Mouse (Mus musculus) E14TG2a.4 (cell line): Measurements from ENCODE around the gene Naa50.
A peak's percentile ranks its signal among the peaks of the same experiment; 100 is the strongest.

Source experiments
- H3K27me3 ChIP-seq: 2 replicates; pipeline ENCODE4 v1.6.1; 2014; ENCODE audit warnings: low read length, control low read depth; ENCODE audit not compliant: insufficient read depth
- H3K36me3 ChIP-seq: 2 replicates; pipeline ENCODE4 v1.6.1; 2014; ENCODE audit warnings: low read length, control low read depth; ENCODE audit not compliant: insufficient read depth
- H3K4me1 ChIP-seq: replicated peaks from 2 replicates; pipeline ENCODE4 v1.6.1; 2014; ENCODE audit warnings: low read depth, low read length, control low read depth
- H3K4me3 ChIP-seq: replicated peaks from 2 replicates; pipeline ENCODE4 v1.5.1; 2014; ENCODE audit warnings: mild to moderate bottlenecking, low read length
- H3K9me3 ChIP-seq: 2 replicates; pipeline ENCODE4 v1.6.1; 2014; ENCODE audit warnings: low read length, control low read depth
- CTCF ChIP-seq: conservative IDR thresholded peaks from 2 replicates; pipeline ENCODE4 v1.5.1; 2014; ENCODE audit warnings: low read length
- NANOG ChIP-seq: IDR thresholded peaks from 2 replicates; pipeline ENCODE4 v1.6.1; 2014; ENCODE audit warnings: borderline replicate concordance, low read length, mixed read lengths
- POU5F1 ChIP-seq: IDR thresholded peaks from 2 replicates; pipeline ENCODE4 v1.6.1; 2014; ENCODE audit warnings: low read length, borderline replicate concordance

Naa50 gene

GRCm38 (mm10) chr16:44175001-44175400 is 35.4 kb downstream of the Naa50 start:
- Histone ChIP-seq H3K4me1 (peaks cover 28% of the 10 kb centered on the region), H3K36me3 (no peaks in the 10 kb centered on the region), H3K4me3 (no peak overlapping the region), H3K27me3 (no peaks in the 10 kb centered on the region; the same call in 1 of the 2 replicates), H3K9me3 (no peaks in the 10 kb centered on the region)
- no peak for TF ChIP-seq POU5F1
- TF ChIP-seq CTCF = no peak
- no peak for TF ChIP-seq NANOG

GRCm38 (mm10) chr16:44176511-44176910 is 36.9 kb downstream of the Naa50 start:
- Histone ChIP-seq H3K4me3 (no peak overlapping the region), H3K4me1 (peaks cover 30% of the 10 kb centered on the region), H3K27me3 (no peaks in the 10 kb centered on the region; the same call in 1 of the 2 replicates), H3K9me3 (no peaks in the 10 kb centered on the region), H3K36me3 (no peaks in the 10 kb centered on the region)
- no peak for TF ChIP-seq NANOG
- no peak for TF ChIP-seq CTCF
- TF ChIP-seq POU5F1 = no peak

DNA sequence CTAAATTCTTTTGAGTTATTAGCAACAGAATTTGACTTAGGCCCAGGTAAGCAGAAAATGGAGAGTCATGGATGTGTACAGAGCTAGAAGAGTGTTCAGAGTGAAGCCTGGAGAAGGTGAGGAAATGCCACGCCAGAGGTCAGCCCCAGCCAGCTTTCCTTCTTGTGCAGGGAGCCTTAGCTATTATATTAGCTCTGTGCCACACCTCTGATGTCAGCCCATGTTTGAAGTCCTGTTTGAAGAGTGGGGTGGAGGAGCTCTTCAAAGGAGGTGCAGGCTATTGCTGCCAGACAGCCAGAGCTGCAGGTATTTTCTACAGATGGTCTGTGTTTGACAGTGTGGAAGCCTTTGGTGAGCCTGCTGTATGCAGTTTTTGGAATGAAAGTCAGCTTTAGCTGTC is 38.9 kb downstream of the Naa50 start:
- Histone ChIP-seq H3K36me3 (no peaks in the 10 kb centered on the region), H3K9me3 (no peaks in the 10 kb centered on the region), H3K4me3 (no peak overlapping the region), H3K4me1 (peaks cover 33% of the 10 kb centered on the region), H3K27me3 (no peaks in the 10 kb centered on the region; the same call in 1 of the 2 replicates)
- TF ChIP-seq CTCF = no peak
- no peak for TF ChIP-seq POU5F1
- no peak for TF ChIP-seq NANOG

DNA sequence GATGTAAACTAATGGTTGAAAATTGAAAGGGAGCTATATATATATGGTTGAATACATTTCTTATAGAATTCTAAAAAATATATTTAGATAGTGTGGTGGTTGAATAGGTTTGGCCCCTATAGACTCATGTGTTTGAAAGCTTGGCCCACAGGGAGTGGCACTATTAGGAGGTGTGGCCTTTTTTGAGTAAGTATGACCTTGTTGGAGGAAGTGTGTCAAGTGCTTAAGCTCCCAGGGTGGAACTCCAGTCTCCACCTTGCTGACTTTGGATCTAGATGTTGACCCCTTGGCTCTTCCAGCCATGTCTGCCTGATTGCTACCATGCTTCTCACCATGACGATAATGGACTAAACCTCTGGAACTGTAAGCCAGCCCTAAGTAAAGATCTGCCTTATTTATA is 43.0 kb downstream of the Naa50 start:
- H3K4me1 ChIP-seq = peaks cover 19% of the 10 kb centered on the region
- no peaks in the 10 kb centered on the region for H3K9me3 ChIP-seq
- H3K27me3 ChIP-seq = no peaks in the 10 kb centered on the region
- H3K4me3 ChIP-seq = no peak overlapping the region
- TF ChIP-seq POU5F1 (no peak), NANOG (no peak), CTCF (no peak)
- no peaks in the 10 kb centered on the region for H3K36me3 ChIP-seq

GRCm38 (mm10) chr16:44184769-44185168 is 45.1 kb downstream of the Naa50 start:
- no peak overlapping the region for H3K4me3 ChIP-seq
- no peak for TF ChIP-seq NANOG
- TF ChIP-seq CTCF = no peak
- H3K27me3 ChIP-seq = no peaks in the 10 kb centered on the region
- H3K9me3 ChIP-seq = peaks cover 8% of the 10 kb centered on the region
- H3K4me1 ChIP-seq = peaks cover 14% of the 10 kb centered on the region
- no peaks in the 10 kb centered on the region for H3K36me3 ChIP-seq

DNA sequence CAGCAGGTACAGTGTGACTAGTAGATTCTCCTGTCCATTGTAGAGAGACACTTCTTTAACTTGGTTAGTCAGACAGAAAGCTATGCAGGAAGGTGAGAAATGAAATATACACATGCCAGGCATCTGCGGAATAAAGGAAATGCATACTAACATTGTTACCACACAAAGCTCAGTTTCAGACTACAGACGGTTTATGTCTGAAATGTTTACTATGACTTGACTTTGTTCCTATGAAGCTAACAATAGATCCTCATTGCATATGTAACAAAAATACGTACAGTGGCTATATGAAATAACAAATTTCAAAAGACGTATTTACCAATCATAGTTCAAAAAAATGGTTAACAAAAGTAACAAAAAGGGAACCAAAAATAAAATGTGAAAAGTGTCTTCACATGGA is 47.5 kb downstream of the Naa50 start:
- TF ChIP-seq POU5F1 (no peak), CTCF (no peak), NANOG (no peak)
- peaks cover 11% of the 10 kb centered on the region for H3K4me1 ChIP-seq
- H3K27me3 ChIP-seq = no peaks in the 10 kb centered on the region
- H3K9me3 ChIP-seq = peaks cover 8% of the 10 kb centered on the region
- no peaks in the 10 kb centered on the region for H3K36me3 ChIP-seq
- H3K4me3 ChIP-seq = no peak overlapping the region

DNA sequence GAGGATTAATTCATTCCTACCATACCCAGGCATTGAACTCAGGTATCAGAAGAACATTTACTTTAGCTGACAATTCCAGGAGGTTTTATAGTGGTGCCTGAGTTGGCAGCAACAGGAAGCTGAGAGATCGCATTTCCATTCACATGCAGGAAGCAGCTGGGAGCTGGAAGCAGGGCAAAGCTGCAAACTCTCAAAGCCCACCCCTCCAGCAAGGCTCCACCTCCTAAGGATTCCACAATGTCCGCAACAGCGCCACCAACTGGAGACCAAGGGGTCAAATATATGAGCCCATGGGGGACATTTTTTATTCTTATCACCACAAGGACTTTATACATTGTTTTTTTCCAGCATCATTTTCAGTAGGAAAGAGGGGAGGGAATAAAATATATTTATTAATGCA is 49.1 kb downstream of the Naa50 start:
- no peaks in the 10 kb centered on the region for H3K27me3 ChIP-seq
- TF ChIP-seq CTCF (peak; percentile 43), POU5F1 (no peak)
- no peak overlapping the region for H3K4me3 ChIP-seq
- peaks cover 8% of the 10 kb centered on the region for H3K9me3 ChIP-seq
- no peaks in the 10 kb centered on the region for H3K36me3 ChIP-seq
- peaks cover 4% of the 10 kb centered on the region; the same call in 1 of the 2 replicates for H3K4me1 ChIP-seq

DNA sequence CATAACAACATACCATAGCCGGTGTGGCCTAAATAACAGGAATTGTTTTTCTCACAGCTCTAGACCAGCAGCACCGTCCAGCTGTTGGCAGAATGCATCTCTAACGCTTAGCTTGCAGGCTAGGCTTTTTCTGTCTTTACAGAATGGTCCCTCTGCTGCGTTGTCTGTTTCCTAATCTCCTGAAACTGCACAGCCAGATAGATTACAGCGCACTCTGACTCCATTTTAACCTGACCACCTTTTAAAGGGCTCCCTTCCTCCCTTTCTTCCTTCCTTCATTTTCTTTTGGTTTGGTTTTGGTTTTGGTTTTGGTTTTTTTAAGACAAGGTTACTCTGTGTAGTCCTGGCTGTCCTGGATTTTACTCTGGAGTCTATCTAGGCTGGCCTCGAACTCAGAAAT is 50.4 kb downstream of the Naa50 start:
- no peak for TF ChIP-seq CTCF
- no peak for TF ChIP-seq NANOG
- TF ChIP-seq POU5F1 = no peak
- Histone ChIP-seq H3K9me3 (peaks cover 8% of the 10 kb centered on the region), H3K27me3 (no peaks in the 10 kb centered on the region), H3K4me1 (peaks cover 4% of the 10 kb centered on the region; the same call in 1 of the 2 replicates), H3K4me3 (no peak overlapping the region), H3K36me3 (no peaks in the 10 kb centered on the region)

DNA sequence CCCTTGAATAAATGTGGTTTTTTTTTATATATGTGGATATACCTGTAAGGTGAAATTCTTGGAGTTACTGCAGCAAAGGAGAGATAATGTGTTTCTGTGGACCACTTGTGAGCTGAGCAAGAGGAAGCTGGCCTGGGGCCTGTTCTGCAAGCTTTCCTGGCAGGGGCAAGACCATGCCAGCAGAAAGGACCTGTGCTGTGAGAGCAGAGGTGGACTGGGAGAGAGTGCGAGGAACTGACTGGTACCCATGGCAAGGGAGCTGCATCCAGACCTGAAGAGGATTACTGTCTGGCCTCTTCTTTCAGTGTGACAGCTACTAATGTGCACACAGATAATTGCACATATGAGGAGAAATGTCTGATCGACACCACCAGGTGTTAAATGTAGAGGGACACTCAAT is 51.3 kb downstream of the Naa50 start:
- no peak overlapping the region for H3K4me3 ChIP-seq
- peaks cover 4% of the 10 kb centered on the region; the same call in 1 of the 2 replicates for H3K4me1 ChIP-seq
- TF ChIP-seq POU5F1 (no peak), CTCF (no peak), NANOG (no peak)
- peaks cover 8% of the 10 kb centered on the region for H3K9me3 ChIP-seq
- H3K36me3 ChIP-seq = no peaks in the 10 kb centered on the region
- H3K27me3 ChIP-seq = no peaks in the 10 kb centered on the region
